Mouse (Mus musculus) liver, adult 10 weeks (tissue): Measurements from ENCODE around the gene Klhl8. TPM values are rescaled to one million over a fixed set of nuclear protein-coding genes. Genes with fewer than 3 reads are reported as not detected.

Experiments used
- polyA plus RNA-seq: library from polyadenylated mRNA; stranded (reverse); fragments of 350-450 nt; fragmentation: Illumina TruSeq; extraction: RNeasy Lipid Tissue Mini Kit (QIAGEN cat#74804); gene quantifications from one replicate; pipeline ENCODE4 v1.2.3, GENCODE M21; 2014; ENCODE audit warnings: low read depth, low replicate concordance

Klhl8 gene
- polyA plus RNA-seq: 1.4 TPM

GRCm38 (mm10) chr5:103910748-103911409, at the start of gene Klhl8:
Klhl8 (minus strand) TSS chr5:103911259.

Other genes with a start within 250 kb of the Klhl8 start
- gene Aff1, start 218.9 kb downstream of the Klhl8 start, polyA plus RNA-seq: 9.7 TPM
- gene Hsd17b13, start 66.2 kb upstream of the Klhl8 start, polyA plus RNA-seq: 695 TPM
- 198 TPM for gene Hsd17b11, start 110.7 kb upstream of the Klhl8 start, polyA plus RNA-seq
- 13.0 TPM for gene Nudt9, start 135.0 kb upstream of the Klhl8 start, polyA plus RNA-seq
- not detected for gene Gm17660, start 166.3 kb upstream of the Klhl8 start, polyA plus RNA-seq
- gene Sparcl1, start 202.5 kb upstream of the Klhl8 start, polyA plus RNA-seq: 5.5 TPM